Mouse (Mus musculus) stomach, embryonic 16.5 days (tissue): ENCODE data around the gene Gpr3. TPM values are rescaled to one million over a fixed set of nuclear protein-coding genes. Genes with fewer than 3 reads are reported as not detected.

Experiments
- microRNA-seq: library from miRNA; unstranded; fragments of <30 nt; microRNA quantifications from one replicate; pipeline ENCODE4, GENCODE M21; 2016
- polyA plus RNA-seq: library from polyadenylated mRNA; unstranded; fragments of >200 nt; fragmentation: Nextera tagmentation; extraction: Ambion mirVana; gene quantifications from 2 replicates; pipeline ENCODE4 v1.2.1, GENCODE M21; 2015

Gene Gpr3
- polyA plus RNA-seq, 1 experiment from 2014 or later, result 0.12 TPM

Small RNAs within 50 kb of the gene (microRNA-seq; reads per million reads assigned to microRNA genes)
- 0.50 reads per million for gene Mir7017

Other genes with a start within 250 kb of the Gpr3 start
- 1.2 and 1.8 TPM in 2 replicates for gene Fgr, start 238.4 kb downstream of the Gpr3 start, polyA plus RNA-seq
- 4.9 and 7.1 TPM in 2 replicates for gene Ahdc1, start 201.3 kb downstream of the Gpr3 start, polyA plus RNA-seq
- gene Wasf2, start 82.0 kb downstream of the Gpr3 start, polyA plus RNA-seq, result 84.3 and 98.6 TPM in 2 replicates
- 9.2 and 9.5 TPM in 2 replicates for gene Cd164l2, start 405 bp downstream of the Gpr3 start, polyA plus RNA-seq
- gene Map3k6, start 28.3 kb upstream of the Gpr3 start, polyA plus RNA-seq, result 17.1 and 21.0 TPM in 2 replicates
- gene Sytl1, start 50.6 kb upstream of the Gpr3 start, polyA plus RNA-seq, result 52.0 and 76.1 TPM in 2 replicates
- gene Tmem222, start 65.3 kb upstream of the Gpr3 start, polyA plus RNA-seq, result 71.3 and 74.3 TPM in 2 replicates
- 12.9 and 14.8 TPM in 2 replicates for gene Wdtc1, start 140.9 kb upstream of the Gpr3 start, polyA plus RNA-seq
- 10.1 and 10.7 TPM in 2 replicates for gene Slc9a1, start 157.2 kb upstream of the Gpr3 start, polyA plus RNA-seq